Mouse (Mus musculus) megakaryocyte, embryonic 14.5 days (primary cell): ENCODE measurements around the gene Slc10a7.

Experiments used
- FLI1 ChIP-seq: IDR thresholded peaks from 2 replicates; pipeline ENCODE4 v1.6.1; 2012; ENCODE audit warnings: low read length, inconsistent platforms, mixed read lengths
- GATA1 ChIP-seq: IDR thresholded peaks from 3 replicates; pipeline ENCODE4 v1.6.1; 2012; ENCODE audit warnings: mixed read lengths, low read length, inconsistent platforms, borderline replicate concordance

- TF ChIP-seq GATA1, result no peak
- TF ChIP-seq FLI1, result no peak
Measured at GRCm38 (mm10) chr8:78635241-78635771, 126.2 kb downstream of the Slc10a7 start.
